19 mouse cellular contexts compared by ENCODE assay signal in genomic region chr4:80949720-80950119, GRCm38 (mm10). TPM values are rescaled to one million over a fixed set of nuclear protein-coding genes. Genes with fewer than 3 reads are reported as not detected.
A peak's percentile ranks its signal among the peaks of the same experiment; 100 is the strongest.
DNase-seq lines count a peak whose midpoint lies in the region; ATAC-seq and TF ChIP-seq lines count a peak whose summit lies in the region.
"Had no signal": no experiment of that assay in that cellular context is flagged by ENCODE, and none has a peak within 500 bp of the region (broad histone marks: within the 10 kb centered on the region; RNA-seq: fewer than 3 reads in every experiment).

No protein-coding gene starts in this region.

- H3K27me3 ChIP-seq in lung, embryonic 14.5 days (ENCODE audit: insufficient read depth, low read length): no peaks in the 10 kb centered on the region
- no peaks in the 10 kb centered on the region for H3K27me3 ChIP-seq in intestine, embryonic 15.5 days (replicated peaks)
- H3K27me3 ChIP-seq in liver, embryonic 14.5 days (ENCODE audit: control insufficient read depth, insufficient read depth, low read length): no peaks in the 10 kb centered on the region
- H3K27me3 ChIP-seq in stomach, embryonic 16.5 days (ENCODE audit: control insufficient read depth, insufficient read depth, low read length): no peaks in the 10 kb centered on the region
- H3K27me3 ChIP-seq: embryonic facial prominence, embryonic 13.5 days; hindbrain, embryonic 13.5 days; limb, embryonic 13.5 days had no signal

- no peak overlapping the region for H3K27ac ChIP-seq in lung, embryonic 14.5 days (ENCODE audit: low read depth)
- H3K27ac ChIP-seq in intestine, embryonic 15.5 days: peak overlapping the region; percentile 66
- H3K27ac ChIP-seq in liver, embryonic 14.5 days: no peak overlapping the region
- peak overlapping the region; percentile 87 for H3K27ac ChIP-seq in stomach, embryonic 16.5 days (ENCODE audit: low read length)
- H3K27ac ChIP-seq: embryonic facial prominence, embryonic 13.5 days; forebrain, embryonic 10.5 days; hindbrain, embryonic 13.5 days; limb, embryonic 13.5 days had no signal

- H3K4me1 ChIP-seq in lung, embryonic 14.5 days (ENCODE audit: insufficient read depth): no peaks in the 10 kb centered on the region
- no peaks in the 10 kb centered on the region; the same call in 1 of the 2 replicates for H3K4me1 ChIP-seq in intestine, embryonic 15.5 days (replicated peaks)
- H3K4me1 ChIP-seq in liver, embryonic 14.5 days (replicated peaks; ENCODE audit: control insufficient read depth in 2 of 2, insufficient read depth in 2 of 2, low read length in 1 of 2): peaks cover 0 to 4% of the 10 kb centered on the region in 2 experiments; a peak in 1 of 4 replicates
- no peaks in the 10 kb centered on the region; the same call in 1 of the 2 replicates for H3K4me1 ChIP-seq in stomach, embryonic 16.5 days (ENCODE audit: control insufficient read depth, insufficient read depth, low read length)
- H3K4me1 ChIP-seq: hindbrain, embryonic 13.5 days had no signal

- H3K36me3 ChIP-seq in lung, embryonic 14.5 days (ENCODE audit: insufficient read depth): no peaks in the 10 kb centered on the region
- H3K36me3 ChIP-seq in intestine, embryonic 15.5 days: no peaks in the 10 kb centered on the region
- no peaks in the 10 kb centered on the region for H3K36me3 ChIP-seq in liver, embryonic 14.5 days (replicated peaks; ENCODE audit: control insufficient read depth, insufficient read depth, low read depth)
- peaks cover 3% of the 10 kb centered on the region; the same call in 1 of the 2 replicates for H3K36me3 ChIP-seq in stomach, embryonic 16.5 days (ENCODE audit: control insufficient read depth, insufficient read depth, low read length)
- H3K36me3 ChIP-seq: embryonic facial prominence, embryonic 13.5 days; forebrain, embryonic 10.5 days; hindbrain, embryonic 13.5 days; limb, embryonic 13.5 days had no signal

- TF ChIP-seq CTCF in lung, embryonic 14.5 days (IDR thresholded peaks at IDR 0.05; ENCODE audit: low read depth): no peak
- TF ChIP-seq CTCF in liver, embryonic 14.5 days (IDR thresholded peaks at IDR 0.05; ENCODE audit: low read depth): no peak

- DNase-seq in lung, embryonic 14.5 days: peak; percentile 19
- no peak for DNase-seq in lung, postnatal 4 days
- peak in 2 of 3 experiments; percentile 20 to 23 for DNase-seq in liver, embryonic 14.5 days (ENCODE audit: low read depth in 3 of 3, low spot score in 3 of 3)
- DNase-seq in right cerebral cortex, postnatal 10 days (ENCODE audit: low spot score in 2 of 2): no peak
- no peak for DNase-seq in kidney, adult 11 months
- DNase-seq: B cell, adult 2 months; cerebellum, adult 11-12 months; gastrocnemius, postnatal 25 days; kidney, adult 18-20 months; kidney, postnatal 10 days; midbrain, embryonic 14.5 days; thymus, postnatal 25 days had no signal

- H3K9me3 ChIP-seq in lung, embryonic 14.5 days (ENCODE audit: low read depth, low read length): no peaks in the 10 kb centered on the region
- H3K9me3 ChIP-seq in intestine, embryonic 15.5 days: no peaks in the 10 kb centered on the region
- H3K9me3 ChIP-seq in liver, embryonic 14.5 days (ENCODE audit: control insufficient read depth, low read length): no peaks in the 10 kb centered on the region
- no peaks in the 10 kb centered on the region for H3K9me3 ChIP-seq in stomach, embryonic 16.5 days (replicated peaks; ENCODE audit: control insufficient read depth, low read length)
- H3K9me3 ChIP-seq: embryonic facial prominence, embryonic 13.5 days; forebrain, embryonic 10.5 days; hindbrain, embryonic 13.5 days; limb, embryonic 13.5 days had no signal

- ATAC-seq in lung, embryonic 14.5 days (ENCODE audit: insufficient read depth): peak; percentile 65
- ATAC-seq in intestine, embryonic 15.5 days: peak; percentile 96
- ATAC-seq in liver, embryonic 14.5 days (ENCODE audit: insufficient read depth): peak; percentile 73
- peak; percentile 96 for ATAC-seq in stomach, embryonic 16.5 days (ENCODE audit: insufficient read depth, low FRiP score)
- ATAC-seq: activated CD4-positive, CD25-positive, alpha-beta regulatory T cell, adult 4 months had no signal

- no peak overlapping the region for H3K9ac ChIP-seq in lung, embryonic 14.5 days
- no peak overlapping the region for H3K9ac ChIP-seq in intestine, embryonic 15.5 days
- H3K9ac ChIP-seq in liver, embryonic 14.5 days (replicated peaks): no peak overlapping the region
- no peak overlapping the region for H3K9ac ChIP-seq in stomach, embryonic 16.5 days (ENCODE audit: low read length)
- H3K9ac ChIP-seq: embryonic facial prominence, embryonic 13.5 days; hindbrain, embryonic 13.5 days; limb, embryonic 13.5 days had no signal

- 48% methylated on average over 2 of the region's 2 CpGs for WGBS in lung, embryonic 14.5 days
- WGBS in intestine, embryonic 15.5 days: 57% methylated on average over 2 of the region's 2 CpGs
- WGBS in liver, embryonic 14.5 days (ENCODE audit: insufficient replicate concordance): 40% methylated on average over 2 of the region's 2 CpGs
- 61% methylated on average over 2 of the region's 2 CpGs for WGBS in stomach, embryonic 16.5 days

- H3K4me3 ChIP-seq in lung, embryonic 14.5 days (ENCODE audit: low read depth, low read length): no peak overlapping the region
- no peak overlapping the region for H3K4me3 ChIP-seq in intestine, embryonic 15.5 days (replicated peaks)
- no peak overlapping the region for H3K4me3 ChIP-seq in liver, embryonic 14.5 days (ENCODE audit: insufficient read depth in 1 of 2, low read depth in 2 of 2, low read length in 2 of 2)
- H3K4me3 ChIP-seq in stomach, embryonic 16.5 days (replicated peaks; ENCODE audit: low read length): no peak overlapping the region
- H3K4me3 ChIP-seq: embryonic facial prominence, embryonic 13.5 days; forebrain, embryonic 10.5 days; hindbrain, embryonic 13.5 days; limb, embryonic 13.5 days had no signal

- no peak for TF ChIP-seq EP300 in liver, embryonic 14.5 days (IDR thresholded peaks at IDR 0.05; ENCODE audit: low read depth)

- H3K4me2 ChIP-seq in lung, embryonic 14.5 days: no peak overlapping the region
- H3K4me2 ChIP-seq in intestine, embryonic 15.5 days (replicated peaks): peak overlapping the region; percentile 30; the same call in 1 of the 2 replicates
- peak overlapping the region; percentile 20; the same call in 1 of the 2 replicates for H3K4me2 ChIP-seq in liver, embryonic 14.5 days (ENCODE audit: low read depth)
- peak overlapping the region; percentile 31; the same call in 1 of the 2 replicates for H3K4me2 ChIP-seq in stomach, embryonic 16.5 days (ENCODE audit: low read depth, low read length)
- H3K4me2 ChIP-seq: embryonic facial prominence, embryonic 13.5 days; hindbrain, embryonic 13.5 days; limb, embryonic 13.5 days had no signal

RNA-seq across cellular contexts. Expression of gene Lurap1l, which starts 39.3 kb away (rescaled TPM):
- polyA plus RNA-seq in lung, embryonic 14.5 days (2014; fragmentation: Nextera tagmentation; extraction: Ambion mirVana): 25.9 and 26.4 TPM in 2 replicates
- polyA plus RNA-seq in intestine, embryonic 15.5 days (2015; fragmentation: Nextera tagmentation; extraction: Ambion mirVana): 23.4 and 23.6 TPM in 2 replicates
- polyA plus RNA-seq in liver, embryonic 14.5 days (2012; rRNA removed): 1.5 and 1.8 TPM in 2 replicates
- polyA plus RNA-seq in liver, embryonic 14.5 days (2014; fragmentation: Nextera tagmentation; extraction: Ambion mirVana): 4.5 and 4.6 TPM in 2 replicates
- 27.1 and 27.7 TPM in 2 replicates for polyA plus RNA-seq in stomach, embryonic 16.5 days (2015; fragmentation: Nextera tagmentation; extraction: Ambion mirVana)
- polyA plus RNA-seq: activated CD4-positive, CD25-positive, alpha-beta regulatory T cell, adult 4 months had no signal

Comparison
In these comparisons a context has a peak if more than half of its experiments do, and no peak if none do; other contexts are left out.
1. DNase-seq: peak in lung, embryonic 14.5 days (single experiment) and liver, embryonic 14.5 days (2 of 3); none in lung, postnatal 4 days (0 of 2), right cerebral cortex, postnatal 10 days (0 of 2) and kidney, adult 11 months (single experiment).
2. H3K27ac ChIP-seq: peak in intestine, embryonic 15.5 days (single experiment) and stomach, embryonic 16.5 days (single experiment); none in lung, embryonic 14.5 days (single experiment) and liver, embryonic 14.5 days (single experiment).
3. Peak in every context shown above with its lines, with median percentiles within 50 percentile points of each other: ATAC-seq.